Mouse (Mus musculus) G1E (cell line): ENCODE measurements at regions not wholly inside any gene's neighbourhood (a gene's known extent, or its start where the extent isn't known, plus 50 kb on each side); places are given as distances from the start of the nearest gene placed in this dataset.

Experiments used
- ATAC-seq: 2 replicates; pipeline ENCODE4 v1.8.0; 2016; ENCODE audit warnings: mild to moderate bottlenecking; ENCODE audit not compliant: insufficient number of reproducible peaks, poor library complexity, low FRiP score, severe bottlenecking; ENCODE audit errors: extremely low read depth
- DNase-seq: peaks from one replicate; pipeline ENCODE4 v3.0.0; 2012; ENCODE audit warnings: low spot score
- H3K27me3 ChIP-seq: 2 replicates; pipeline ENCODE4 v1.6.1; 2012; ENCODE audit warnings: mild to moderate bottlenecking, low read length, inconsistent platforms; ENCODE audit not compliant: insufficient read depth
- H3K36me3 ChIP-seq: replicated peaks from 2 replicates; pipeline ENCODE3; 2012; ENCODE audit warnings: mild to moderate bottlenecking, inconsistent platforms
- H3K4me1 ChIP-seq: 2 replicates; pipeline ENCODE4 v1.6.1; 2012; ENCODE audit warnings: low read depth, low read length, inconsistent platforms, mixed read lengths; ENCODE audit not compliant: insufficient read depth
- H3K4me3 ChIP-seq: 2 replicates; pipeline ENCODE4 v1.5.1; 2012; ENCODE audit warnings: low read depth, mild to moderate bottlenecking, inconsistent platforms, low read length, moderate library complexity, mixed read lengths
- H3K9me3 ChIP-seq: replicated peaks from 2 replicates; pipeline ENCODE4 v1.6.1; 2012; ENCODE audit warnings: inconsistent platforms
- CTCF ChIP-seq: IDR thresholded peaks from 2 replicates; pipeline ENCODE4 v1.5.1; 2012; ENCODE audit warnings: low read depth, low read length, inconsistent platforms, mixed read lengths
- GATA1 ChIP-seq: IDR thresholded peaks from 2 replicates; pipeline ENCODE4 v1.6.1; 2012; ENCODE audit warnings: borderline replicate concordance, low read length, inconsistent platforms, mixed read lengths
- GATA2 ChIP-seq: IDR thresholded peaks from 2 replicates; pipeline ENCODE4 v1.6.1; 2012; ENCODE audit warnings: low read depth, low read length, inconsistent platforms, borderline replicate concordance
- POLR2AphosphoS5 ChIP-seq: IDR thresholded peaks from 2 replicates; pipeline ENCODE4 v1.6.1; 2012; ENCODE audit warnings: low read depth, low read length, inconsistent platforms; ENCODE audit not compliant: insufficient replicate concordance
- TAL1 ChIP-seq: conservative IDR thresholded peaks from 2 replicates; pipeline ENCODE4 v1.6.1; 2012; ENCODE audit warnings: low read depth, low read length, inconsistent platforms, mixed read lengths

DNA sequence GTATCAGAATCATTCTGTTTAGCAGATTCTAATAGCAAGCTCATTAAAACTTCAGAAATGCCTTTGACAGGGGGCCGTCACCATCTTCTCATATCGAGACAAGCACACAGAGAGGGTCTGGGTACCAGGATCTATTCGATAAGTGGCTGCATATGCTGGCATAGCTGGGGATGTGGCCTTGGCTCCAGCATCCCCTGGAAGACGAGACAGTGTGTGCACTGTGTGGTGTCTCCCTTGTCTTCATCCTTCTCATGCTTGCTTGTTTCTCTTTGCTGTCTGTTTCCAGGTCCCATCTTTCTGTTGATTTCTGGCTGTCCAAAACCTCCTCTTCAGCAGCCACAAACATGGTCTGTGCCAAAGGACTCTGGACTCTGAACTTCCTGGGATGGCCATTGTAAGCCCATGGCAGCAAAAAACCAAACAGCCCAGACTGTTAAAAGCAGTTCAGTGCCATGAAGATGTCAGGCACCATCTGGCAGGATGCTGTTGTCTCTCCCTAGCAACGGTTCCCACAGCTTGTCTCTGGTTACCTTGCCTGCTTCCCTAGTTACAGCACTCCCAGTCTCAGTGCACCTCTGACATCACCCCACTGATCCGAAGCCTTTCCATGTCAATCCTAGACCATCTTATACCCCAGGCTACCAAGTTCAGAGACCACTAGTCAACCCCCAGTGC lies 56.5 kb downstream of the Kctd12 start:
- no peaks in the 10 kb centered on the region for H3K36me3 ChIP-seq
- TF ChIP-seq GATA1, result no peak
- no peak for TF ChIP-seq TAL1
- no peak for TF ChIP-seq GATA2
- no peak for TF ChIP-seq CTCF
- peaks cover 33% of the 10 kb centered on the region for H3K9me3 ChIP-seq
- no peaks in the 10 kb centered on the region for H3K27me3 ChIP-seq
- H3K4me1 ChIP-seq, result no peaks in the 10 kb centered on the region
- H3K4me3 ChIP-seq, result no peak overlapping the region
- DNase-seq (no peak), ATAC-seq (no peak)

DNA sequence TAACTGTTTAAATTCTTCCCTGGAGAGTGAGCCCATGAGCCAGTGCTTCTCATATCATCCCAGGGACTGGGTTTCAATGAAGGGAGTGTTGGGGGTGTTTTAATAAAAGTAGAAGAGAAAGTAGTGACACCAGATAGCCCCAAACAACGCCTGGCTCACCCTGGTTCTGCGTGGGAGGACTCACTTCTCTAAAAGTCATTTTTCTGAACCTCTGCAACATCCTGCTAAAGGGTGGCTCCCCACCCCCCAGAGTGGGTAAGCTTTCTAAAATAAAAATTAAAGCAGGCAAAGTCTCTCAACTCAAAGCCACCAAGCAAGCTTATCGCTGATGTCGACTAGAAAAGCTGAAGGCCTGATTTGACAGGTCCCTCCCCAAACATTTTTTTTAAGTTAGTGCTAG lies 57.8 kb downstream of the Kctd12 start:
- TF ChIP-seq GATA2 (no peak), POLR2AphosphoS5 (no peak), GATA1 (no peak), TAL1 (no peak)
- DNase-seq, result no peak
- Histone ChIP-seq H3K27me3 (no peaks in the 10 kb centered on the region), H3K4me1 (no peaks in the 10 kb centered on the region), H3K36me3 (no peaks in the 10 kb centered on the region), H3K9me3 (peaks cover 45% of the 10 kb centered on the region), H3K4me3 (no peak overlapping the region)
- no peak for ATAC-seq

DNA sequence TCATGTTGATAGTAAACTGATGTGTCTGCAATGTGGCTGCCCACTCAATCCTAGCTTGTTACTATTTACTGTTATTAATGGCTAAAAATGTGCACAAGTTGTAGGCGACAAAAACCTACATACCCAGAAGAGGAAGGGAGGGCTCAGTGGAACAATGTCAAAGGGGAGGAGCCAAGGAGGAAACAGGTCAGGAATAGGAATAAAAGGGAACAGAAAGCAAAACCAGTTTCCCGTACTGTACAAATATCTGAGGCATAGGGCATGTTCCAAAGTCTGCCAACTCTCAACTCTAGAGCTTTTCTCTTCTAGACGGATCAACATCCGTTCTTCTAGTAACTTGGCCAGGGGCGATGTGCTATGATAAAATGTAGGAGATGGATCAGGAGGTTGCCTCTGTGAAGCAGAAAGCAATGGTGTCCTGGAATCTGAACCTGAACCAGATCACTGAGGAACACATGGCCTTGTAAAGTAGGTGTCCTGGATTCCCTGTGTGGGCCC lies 59.9 kb downstream of the Kctd12 start:
- TF ChIP-seq POLR2AphosphoS5 (no peak), GATA2 (no peak), TAL1 (no peak), GATA1 (no peak), CTCF (no peak)
- Histone ChIP-seq H3K4me3 (no peak overlapping the region), H3K9me3 (peaks cover 59% of the 10 kb centered on the region), H3K36me3 (no peaks in the 10 kb centered on the region), H3K4me1 (no peaks in the 10 kb centered on the region), H3K27me3 (no peaks in the 10 kb centered on the region)
- DNase-seq (no peak), ATAC-seq (no peak)

DNA sequence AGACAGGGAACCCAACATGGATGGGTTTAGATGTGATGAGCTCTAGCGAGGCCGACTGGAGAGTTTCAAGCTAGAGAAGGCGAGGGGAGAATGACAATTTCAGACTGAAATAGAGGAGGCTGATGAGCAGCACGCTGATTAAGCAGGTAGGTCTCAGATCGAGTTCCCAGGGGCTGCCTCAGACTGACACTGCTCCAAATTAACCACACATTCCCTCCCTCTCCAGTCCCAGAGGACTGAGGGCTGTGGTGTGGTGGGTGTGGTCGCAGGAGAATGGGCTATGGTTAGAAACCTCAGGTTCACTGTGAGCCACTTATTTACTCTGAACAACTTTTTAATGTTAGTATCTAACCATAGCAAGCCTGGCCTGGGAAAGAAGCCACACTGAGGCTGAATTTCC lies 62.0 kb downstream of the Kctd12 start:
- H3K9me3 ChIP-seq, result peaks cover 52% of the 10 kb centered on the region
- DNase-seq (no peak), ATAC-seq (no peak)
- H3K36me3 ChIP-seq, result no peaks in the 10 kb centered on the region
- no peaks in the 10 kb centered on the region for H3K27me3 ChIP-seq
- no peak overlapping the region for H3K4me3 ChIP-seq
- TF ChIP-seq GATA2, result no peak
- no peak for TF ChIP-seq CTCF
- TF ChIP-seq GATA1, result no peak
- no peak for TF ChIP-seq POLR2AphosphoS5
- TF ChIP-seq TAL1, result no peak
- H3K4me1 ChIP-seq, result no peaks in the 10 kb centered on the region

DNA sequence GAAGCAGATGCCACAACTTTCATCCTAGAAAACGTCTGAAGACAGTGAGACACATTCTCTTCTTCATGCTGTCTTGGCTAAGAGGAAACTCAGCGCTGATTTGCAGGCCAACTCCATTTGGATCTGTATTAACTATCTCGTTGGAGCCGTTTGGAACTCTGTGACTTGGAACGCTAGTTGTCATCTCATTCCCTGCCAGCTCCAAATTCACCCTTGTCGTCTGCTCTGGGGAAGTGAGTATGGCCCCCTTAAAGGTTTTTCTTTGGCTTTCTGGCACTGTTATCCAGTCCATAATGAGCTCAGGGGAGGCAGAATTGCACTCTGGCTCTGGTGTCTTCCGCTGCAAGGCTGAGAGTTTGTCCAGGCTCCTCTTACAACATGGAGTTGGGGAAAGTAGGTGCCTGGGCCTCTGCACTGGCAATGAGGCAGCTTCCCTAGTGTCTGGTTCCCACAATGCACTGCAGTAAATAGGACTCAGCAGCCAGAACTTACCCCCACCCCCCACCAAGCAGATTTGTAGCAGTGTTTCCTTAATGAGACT lies 63.1 kb downstream of the Kctd12 start:
- DNase-seq (no peak), ATAC-seq (no peak)
- no peaks in the 10 kb centered on the region for H3K36me3 ChIP-seq
- no peak overlapping the region for H3K4me3 ChIP-seq
- peaks cover 59% of the 10 kb centered on the region for H3K9me3 ChIP-seq
- no peaks in the 10 kb centered on the region for H3K27me3 ChIP-seq
- H3K4me1 ChIP-seq, result no peaks in the 10 kb centered on the region
- no peak for TF ChIP-seq GATA1
- no peak for TF ChIP-seq CTCF
- no peak for TF ChIP-seq TAL1
- TF ChIP-seq POLR2AphosphoS5, result no peak
- TF ChIP-seq GATA2, result no peak

DNA sequence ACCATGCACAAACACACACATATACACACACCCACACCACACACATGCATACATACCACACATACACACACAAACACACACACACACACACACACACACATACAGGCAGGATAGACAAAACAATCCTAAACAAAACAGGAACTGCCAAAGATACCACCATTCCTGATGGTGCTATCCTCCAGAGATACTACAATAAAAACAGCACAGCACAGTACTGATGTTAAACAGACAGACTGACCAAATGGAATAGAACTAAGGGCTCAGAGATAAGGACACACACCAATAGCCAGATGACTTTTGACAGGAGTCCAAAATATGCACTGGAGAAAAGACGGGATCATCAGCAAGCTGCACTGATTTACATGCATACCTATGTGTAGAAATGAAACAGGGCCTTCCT lies 64.5 kb downstream of the Kctd12 start:
- DNase-seq (no peak), ATAC-seq (no peak)
- Histone ChIP-seq H3K27me3 (no peaks in the 10 kb centered on the region), H3K9me3 (peaks cover 56% of the 10 kb centered on the region), H3K4me1 (no peaks in the 10 kb centered on the region), H3K4me3 (no peak overlapping the region), H3K36me3 (no peaks in the 10 kb centered on the region)
- TF ChIP-seq POLR2AphosphoS5, result no peak
- no peak for TF ChIP-seq GATA1
- no peak for TF ChIP-seq TAL1
- no peak for TF ChIP-seq GATA2
- no peak for TF ChIP-seq CTCF

DNA sequence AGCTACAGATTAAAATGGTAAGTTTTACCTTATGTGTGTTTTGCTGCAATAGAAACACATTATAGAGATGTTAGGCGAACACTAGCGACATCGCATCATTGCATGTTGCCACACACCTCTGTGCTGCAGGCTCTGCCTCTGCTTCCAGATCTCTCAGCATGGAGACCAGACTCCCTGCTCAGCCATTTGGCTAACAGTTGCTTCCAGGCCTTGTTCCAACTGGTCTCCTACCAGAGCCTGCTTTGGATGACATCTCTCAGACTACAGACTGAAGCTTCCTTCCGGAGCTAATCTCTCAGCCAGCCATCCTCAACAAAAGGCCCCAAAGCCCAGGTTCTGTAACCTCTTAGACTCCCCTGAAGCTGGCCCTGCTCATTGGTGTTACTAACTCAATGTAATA lies 66.5 kb downstream of the Kctd12 start:
- H3K4me3 ChIP-seq, result no peak overlapping the region
- H3K36me3 ChIP-seq, result no peaks in the 10 kb centered on the region
- TF ChIP-seq GATA1 (no peak), POLR2AphosphoS5 (no peak), GATA2 (no peak), CTCF (no peak), TAL1 (no peak)
- no peaks in the 10 kb centered on the region for H3K27me3 ChIP-seq
- ATAC-seq (no peak), DNase-seq (no peak)
- no peaks in the 10 kb centered on the region for H3K4me1 ChIP-seq
- peaks cover 55% of the 10 kb centered on the region for H3K9me3 ChIP-seq
